Mouse (Mus musculus) limb, embryonic 15.5 days (tissue): Measurements from ENCODE around the gene Syncrip. TPM values are rescaled to one million over a fixed set of nuclear protein-coding genes. Genes with fewer than 3 reads are reported as not detected.
A peak's percentile ranks its signal among the peaks of the same experiment; 100 is the strongest.
"Not testable (repeated sequence)": the region's sequence is repeated elsewhere in the genome, so short reads cannot be mapped to it uniquely, and the experiment has no call there.

ENCODE experiments used
- ATAC-seq: fragments of 200-750 bp; cut with Nextera tagmentation; 2 replicates; pipeline ENCODE4 v1.8.0; 2017; ENCODE audit warnings: low read depth, moderate TSS enrichment; ENCODE audit not compliant: insufficient number of reproducible peaks, low FRiP score, low TSS enrichment
- H3K27ac ChIP-seq: fragments of 300-500 bp; sonication (generic); 2 replicates; pipeline ENCODE4 v1.5.1; 2015; ENCODE audit warnings: moderate library complexity, mild to moderate bottlenecking, inconsistent platforms
- H3K27me3 ChIP-seq: fragments of 300-500 bp; sonication (generic); 2 replicates; pipeline ENCODE4 v1.6.1; 2015; ENCODE audit warnings: inconsistent platforms
- H3K36me3 ChIP-seq: fragments of 300-500 bp; sonication (generic); 2 replicates; pipeline ENCODE4 v1.6.1; 2015; ENCODE audit warnings: inconsistent platforms
- H3K4me1 ChIP-seq: fragments of 300-500 bp; sonication (generic); 2 replicates; pipeline ENCODE4 v1.6.1; 2015; ENCODE audit warnings: inconsistent platforms
- H3K4me2 ChIP-seq: fragments of 300-500 bp; sonication (generic); 2 replicates; pipeline ENCODE4 v1.6.1; 2015; ENCODE audit warnings: mild to moderate bottlenecking, inconsistent platforms
- H3K4me3 ChIP-seq: fragments of 300-500 bp; sonication (generic); 2 replicates; pipeline ENCODE4 v1.5.1; 2015; ENCODE audit warnings: mild to moderate bottlenecking, inconsistent platforms
- H3K9ac ChIP-seq: fragments of 300-500 bp; sonication (generic); 2 replicates; pipeline ENCODE4 v1.6.1; 2015; ENCODE audit warnings: inconsistent platforms
- H3K9me3 ChIP-seq: fragments of 300-500 bp; sonication (generic); 2 replicates; pipeline ENCODE4 v1.6.1; 2016; ENCODE audit warnings: inconsistent platforms
- WGBS: fragments of 180-500 bp; shearing (Covaris S2); methylation state at CpG from one replicate; pipeline ENCODE4 v1.1.7; 2015; 5-methylcytosine and 5-hydroxymethylcytosine counted together
- polyA plus RNA-seq: library from polyadenylated mRNA; unstranded; fragments of >200 nt; fragmentation: Nextera tagmentation; extraction: Ambion mirVana; gene quantifications from 2 replicates; pipeline ENCODE4 v1.2.1, GENCODE M21; 2015

Syncrip gene
- polyA plus RNA-seq, 1 experiment from 2014 or later = 94.5 TPM

GRCm38 (mm10) chr9:88481061-88481790, 1.1 kb downstream of the Syncrip start:
- Histone ChIP-seq H3K9me3 (no peaks in the 10 kb centered on the region), H3K27ac (peak overlapping the region; percentile 97), H3K36me3 (peaks cover 2% of the 10 kb centered on the region; the same call in 1 of the 2 replicates), H3K27me3 (no peaks in the 10 kb centered on the region), H3K4me1 (0 out of 2 replicates have a peak, but pooled peaks cover 9% of the 10 kb centered on the region), H3K4me3 (peak overlapping the region; percentile 99), H3K4me2 (peak overlapping the region; percentile 59), H3K9ac (peak overlapping the region; percentile 76)
- ATAC-seq = no peak
- WGBS = under 1% methylated on average over 78 of the region's 78 CpGs

DNA sequence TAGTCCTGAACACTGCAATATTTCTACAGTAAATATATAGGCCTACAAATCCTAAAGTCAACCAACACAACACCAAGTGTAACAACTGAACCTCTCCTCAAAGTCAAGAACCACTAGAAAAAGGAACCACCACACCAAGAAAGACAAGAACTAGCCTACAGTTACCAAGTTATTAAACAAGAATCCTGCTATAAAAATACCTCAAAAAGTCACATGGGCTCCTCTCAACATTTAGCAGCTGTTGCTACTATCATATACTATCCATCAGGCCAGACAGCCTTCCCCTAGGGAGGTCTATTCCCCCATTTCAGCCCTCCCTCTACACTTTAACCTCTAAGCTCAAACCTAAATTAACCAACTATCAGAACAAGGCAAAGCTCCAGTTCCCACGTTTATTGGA, 2.3 kb downstream of the Syncrip start:
- Histone ChIP-seq H3K36me3 (peaks cover 3% of the 10 kb centered on the region; the same call in 1 of the 2 replicates), H3K27ac (no peak overlapping the region), H3K9ac (no peak overlapping the region), H3K4me1 (0 out of 2 replicates have a peak, but pooled peaks cover 9% of the 10 kb centered on the region), H3K4me2 (peak overlapping the region; percentile 59), H3K27me3 (no peaks in the 10 kb centered on the region), H3K4me3 (peak overlapping the region; percentile 99), H3K9me3 (no peaks in the 10 kb centered on the region)
- WGBS = 0% methylated on average over 1 of the region's 1 CpGs
- no peak for ATAC-seq

DNA sequence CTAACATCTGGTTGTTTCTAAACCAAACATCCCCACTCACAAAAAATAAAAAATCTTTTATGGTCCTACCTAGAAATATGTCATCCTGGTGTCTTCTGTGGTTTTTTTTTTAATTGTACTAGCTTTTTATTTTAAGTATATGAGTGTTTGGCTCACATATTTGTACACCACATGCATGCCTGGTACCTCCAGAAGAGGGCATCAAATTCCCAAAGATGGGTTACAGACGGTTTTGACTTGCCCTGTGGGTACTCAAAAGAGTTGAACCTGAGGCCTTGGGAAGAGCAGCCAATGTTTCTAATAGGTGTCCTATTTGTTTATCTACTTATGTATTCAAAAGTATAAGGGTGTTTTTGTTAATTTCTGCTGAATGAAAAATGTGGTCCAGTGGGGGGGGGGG, 6.2 kb downstream of the Syncrip start:
- Histone ChIP-seq H3K4me2 (no peak overlapping the region), H3K4me1 (0 out of 2 replicates have a peak, but pooled peaks cover 5% of the 10 kb centered on the region), H3K9ac (no peak overlapping the region), H3K36me3 (peaks cover 26% of the 10 kb centered on the region), H3K4me3 (no peak overlapping the region), H3K27me3 (no peaks in the 10 kb centered on the region), H3K27ac (no peak overlapping the region), H3K9me3 (no peaks in the 10 kb centered on the region)
- ATAC-seq = no peak
- 36% methylated on average over 1 of the region's 1 CpGs for WGBS

GRCm38 (mm10) chr9:88461017-88461416, 21.4 kb downstream of the Syncrip start:
- H3K9ac ChIP-seq, H3K27me3 ChIP-seq, H3K4me1 ChIP-seq, H3K27ac ChIP-seq, H3K4me3 ChIP-seq, H3K9me3 ChIP-seq, H3K4me2 ChIP-seq, ATAC-seq: not testable (repeated sequence)
- 88% methylated on average over 2 of the region's 4 CpGs for WGBS
- H3K36me3 ChIP-seq = peaks cover 37% of the 10 kb centered on the region

DNA sequence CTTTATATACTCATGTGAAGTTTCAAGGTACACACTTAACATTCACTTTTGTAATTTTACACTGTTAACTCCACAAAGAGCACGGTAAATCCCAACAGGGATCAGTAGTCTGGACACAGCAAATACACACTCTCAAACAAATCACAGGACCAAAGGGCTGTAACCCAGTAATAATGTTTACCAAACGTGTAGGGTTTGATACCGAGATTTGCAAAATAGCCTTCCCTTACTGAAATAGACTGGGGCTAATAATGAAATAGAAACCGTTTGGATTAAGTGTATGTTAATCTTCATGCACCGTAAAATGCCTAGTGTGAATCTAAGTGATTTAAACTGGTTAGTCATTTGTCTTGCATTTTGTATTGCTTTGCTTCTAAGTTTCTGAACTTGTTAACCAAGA, 42.4 kb downstream of the Syncrip start:
- WGBS = 29% methylated on average over 5 of the region's 5 CpGs
- Histone ChIP-seq H3K36me3 (0 out of 2 replicates have a peak, but pooled peaks cover 7% of the 10 kb centered on the region), H3K27ac (no peak overlapping the region), H3K9me3 (no peaks in the 10 kb centered on the region), H3K27me3 (no peaks in the 10 kb centered on the region), H3K9ac (no peak overlapping the region), H3K4me3 (no peak overlapping the region), H3K4me2 (no peak overlapping the region), H3K4me1 (0 out of 2 replicates have a peak, but pooled peaks cover 4% of the 10 kb centered on the region)
- no peak for ATAC-seq

DNA sequence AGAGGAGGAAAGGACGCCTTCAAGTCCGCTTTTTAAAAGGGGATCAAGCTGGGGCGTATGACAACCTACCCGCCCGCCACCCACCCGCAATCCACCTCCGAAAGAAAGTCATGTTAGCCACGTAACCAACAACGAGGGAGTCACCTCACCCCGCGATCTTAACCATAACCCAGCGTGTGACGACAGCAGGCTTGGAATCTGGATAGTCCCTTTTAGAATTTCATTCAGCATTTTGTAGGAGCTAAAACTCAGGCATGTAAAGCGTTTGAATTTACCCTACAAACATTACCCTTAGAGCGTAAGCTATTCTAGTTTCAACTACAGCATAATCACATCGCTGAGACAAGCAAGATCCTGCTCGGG, 43.2 kb downstream of the Syncrip start:
- Histone ChIP-seq H3K27ac (peak overlapping the region; percentile 89), H3K27me3 (no peaks in the 10 kb centered on the region), H3K36me3 (0 out of 2 replicates have a peak, but pooled peaks cover under 1% of the 10 kb centered on the region), H3K9ac (peak overlapping the region; percentile 74), H3K4me3 (peak overlapping the region; percentile 78), H3K9me3 (no peaks in the 10 kb centered on the region), H3K4me1 (0 out of 2 replicates have a peak, but pooled peaks cover 4% of the 10 kb centered on the region), H3K4me2 (peak overlapping the region; percentile 85)
- under 1% methylated on average over 17 of the region's 17 CpGs for WGBS
- no peak; the same call in 1 of the 2 replicates for ATAC-seq

GRCm38 (mm10) chr9:88438555-88439237, 43.7 kb downstream of the Syncrip start, which contains the start of gene Snx14:
Snx14 (minus strand) TSS chr9:88438958.
- 0% methylated on average over 62 of the region's 62 CpGs for WGBS
- Histone ChIP-seq H3K9me3 (no peaks in the 10 kb centered on the region), H3K4me3 (peak within 1 kb of the TSS; percentile 78), H3K27me3 (no peaks in the 10 kb centered on the region), H3K4me2 (peak within 1 kb of the TSS; percentile 85), H3K36me3 (no peaks in the 10 kb centered on the region), H3K9ac (peak within 1 kb of the TSS; percentile 74), H3K27ac (peak within 1 kb of the TSS; percentile 89), H3K4me1 (0 out of 2 replicates have a peak, but pooled peaks cover 4% of the 10 kb centered on the region)
- peak; percentile 97 for ATAC-seq

GRCm38 (mm10) chr9:88438237-88438554, 44.2 kb downstream of the Syncrip start:
- Histone ChIP-seq H3K9ac (peak overlapping the region; percentile 74), H3K27me3 (no peaks in the 10 kb centered on the region), H3K4me3 (peak overlapping the region; percentile 78), H3K4me2 (peak overlapping the region; percentile 85), H3K36me3 (no peaks in the 10 kb centered on the region), H3K27ac (peak overlapping the region; percentile 89), H3K4me1 (0 out of 2 replicates have a peak, but pooled peaks cover 4% of the 10 kb centered on the region), H3K9me3 (no peaks in the 10 kb centered on the region)
- 1% methylated on average over 15 of the region's 15 CpGs for WGBS
- no peak; the same call in 1 of the 2 replicates for ATAC-seq

DNA sequence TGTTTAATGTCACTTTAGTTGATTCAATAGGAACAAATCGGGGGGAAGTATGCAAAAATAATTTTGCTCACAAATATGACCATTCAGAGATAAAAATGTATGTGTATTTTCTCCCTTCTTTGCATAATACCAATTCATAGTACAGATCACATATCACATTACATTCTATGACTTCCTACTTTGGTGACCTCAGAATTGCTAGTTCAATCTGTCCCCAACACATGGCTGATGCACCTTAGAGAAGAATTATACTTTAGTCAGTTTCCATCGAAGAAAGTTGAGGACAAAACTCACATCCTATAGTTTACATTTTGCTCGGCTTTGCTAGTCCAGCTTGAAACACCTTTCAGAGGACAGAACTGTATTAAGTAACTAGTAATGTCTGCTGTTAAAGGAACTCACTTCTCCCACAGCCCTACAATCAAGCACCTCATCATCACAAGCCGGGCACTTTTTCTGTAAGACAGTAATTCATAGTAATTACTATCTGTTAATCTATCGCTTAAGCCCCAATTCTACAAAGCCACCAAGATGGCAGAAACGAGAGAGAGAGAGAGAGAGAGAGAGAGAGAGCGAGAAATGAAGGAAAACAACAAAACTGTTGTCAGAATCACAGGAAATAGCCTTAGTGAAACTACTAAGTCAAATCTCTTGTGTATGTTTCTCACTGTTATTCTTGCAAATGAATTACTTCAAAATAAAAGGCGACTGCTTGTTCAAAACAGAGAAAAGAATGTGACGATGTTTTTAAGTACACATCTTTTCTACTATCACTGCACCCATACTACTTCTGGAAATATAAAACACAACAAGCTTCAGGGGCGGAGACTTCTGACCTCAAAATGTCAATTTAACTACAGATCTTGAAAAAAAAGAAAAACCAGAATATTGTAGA, 44.8 kb downstream of the Syncrip start:
- Histone ChIP-seq H3K4me2 (peak overlapping the region; percentile 85), H3K27me3 (no peaks in the 10 kb centered on the region), H3K36me3 (no peaks in the 10 kb centered on the region), H3K27ac (no peak overlapping the region), H3K9ac (peak overlapping the region; percentile 74; the same call in 1 of the 2 replicates), H3K4me3 (peak overlapping the region; percentile 78), H3K9me3 (no peaks in the 10 kb centered on the region), H3K4me1 (0 out of 2 replicates have a peak, but pooled peaks cover 4% of the 10 kb centered on the region)
- 47% methylated on average over 10 of the region's 10 CpGs for WGBS
- no peak for ATAC-seq

DNA sequence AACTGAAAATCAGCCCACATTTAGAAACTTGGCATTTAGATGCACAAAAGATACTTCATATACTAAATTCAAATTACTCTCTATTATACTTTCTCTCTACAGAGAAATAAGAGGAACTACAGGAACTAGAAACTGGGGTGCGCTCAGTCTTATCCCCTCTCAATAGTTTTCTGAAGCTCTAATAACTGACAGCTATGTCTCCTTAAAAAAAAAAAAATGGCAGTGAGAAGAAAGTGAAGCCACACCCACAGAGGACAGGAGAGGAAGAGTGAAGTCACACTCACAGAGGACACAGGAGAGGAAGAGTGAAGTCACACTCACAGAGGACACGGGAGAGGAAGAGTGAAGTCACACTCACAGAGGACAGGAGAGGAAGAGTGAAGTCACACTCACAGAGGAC, 58.0 kb downstream of the Syncrip start:
- no peak overlapping the region for H3K27ac ChIP-seq
- no peak for ATAC-seq
- 76% methylated on average over 2 of the region's 2 CpGs for WGBS
- H3K4me3 ChIP-seq = no peak overlapping the region
- no peaks in the 10 kb centered on the region for H3K4me1 ChIP-seq
- no peak overlapping the region for H3K4me2 ChIP-seq
- no peaks in the 10 kb centered on the region for H3K27me3 ChIP-seq
- no peak overlapping the region for H3K9ac ChIP-seq
- no peaks in the 10 kb centered on the region for H3K9me3 ChIP-seq
- peaks cover 13% of the 10 kb centered on the region; the same call in 1 of the 2 replicates for H3K36me3 ChIP-seq

GRCm38 (mm10) chr9:88422428-88422827, 59.9 kb downstream of the Syncrip start:
- Histone ChIP-seq H3K27ac (no peak overlapping the region), H3K9ac (no peak overlapping the region), H3K4me1 (no peaks in the 10 kb centered on the region), H3K4me2 (no peak overlapping the region), H3K4me3 (no peak overlapping the region), H3K36me3 (peaks cover 23% of the 10 kb centered on the region), H3K27me3 (no peaks in the 10 kb centered on the region), H3K9me3 (no peaks in the 10 kb centered on the region)
- no peak for ATAC-seq
- 93% methylated on average over 4 of the region's 4 CpGs for WGBS
